Mouse (Mus musculus): ENCODE measurements at regions not wholly inside any gene's neighbourhood (a gene's known extent, or its start where the extent isn't known, plus 50 kb on each side); places are given as distances from the start of the nearest gene placed in this dataset.

DNA sequence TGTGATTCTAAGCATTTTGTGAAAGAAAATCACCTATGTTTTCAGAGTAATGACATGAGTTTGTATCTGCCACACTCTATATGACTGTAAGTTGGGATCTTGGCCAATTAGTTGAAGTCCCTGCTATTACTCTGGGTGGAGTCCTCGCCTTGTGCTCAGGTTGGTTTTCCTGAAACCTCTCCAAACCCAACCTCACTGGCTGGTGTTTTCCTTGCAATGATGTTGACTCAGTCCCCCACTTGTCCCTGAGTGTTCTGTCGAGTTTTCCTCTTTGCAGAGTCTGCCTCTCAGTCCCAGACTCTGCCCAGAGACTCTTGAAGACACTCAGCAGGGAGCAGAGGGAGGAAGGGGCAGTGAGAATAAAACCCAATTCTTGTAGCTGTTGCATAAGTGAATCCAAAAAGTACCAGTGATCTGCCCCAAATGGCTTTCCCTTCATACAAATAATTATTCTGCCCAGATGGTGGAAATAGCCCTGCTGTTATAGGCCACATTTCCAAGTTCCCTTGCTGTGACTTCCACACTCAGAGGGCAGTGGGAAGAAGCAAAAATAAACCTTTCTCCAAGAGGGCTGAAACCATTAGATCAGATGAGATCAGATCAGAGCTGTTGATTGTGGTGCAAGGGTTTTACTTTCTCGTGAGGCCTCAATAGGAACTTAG, 694.3 kb downstream of the Hs3st4 start:
- no peak for DNase-seq

DNA sequence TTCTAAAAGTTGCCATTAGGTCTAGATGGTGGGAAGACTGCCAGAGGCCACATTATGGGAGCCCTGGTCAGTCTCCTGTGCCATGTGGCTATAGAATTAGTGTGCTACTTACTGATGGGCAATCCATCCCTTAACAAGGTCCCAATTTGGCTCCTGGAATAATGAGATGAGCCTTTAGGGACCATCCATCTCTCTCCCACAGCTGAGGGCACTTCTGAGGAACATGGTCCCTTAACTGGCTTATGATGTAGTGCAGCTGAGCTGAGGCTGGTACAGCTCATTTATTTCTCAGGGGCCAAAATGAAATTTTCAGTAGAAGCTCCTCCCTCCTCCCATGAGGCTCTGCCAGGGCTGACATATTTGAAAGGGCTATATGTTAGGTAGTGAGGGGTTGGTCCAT, 697.9 kb downstream of the Hs3st4 start:
- no peak for DNase-seq

GRCm38 (mm10) chr7:124681212-124681611, 698.5 kb downstream of the Hs3st4 start:
- DNase-seq: peak; percentile 82

GRCm38 (mm10) chr7:124681820-124682219, 699.2 kb downstream of the Hs3st4 start:
- DNase-seq: peak; percentile 47

DNA sequence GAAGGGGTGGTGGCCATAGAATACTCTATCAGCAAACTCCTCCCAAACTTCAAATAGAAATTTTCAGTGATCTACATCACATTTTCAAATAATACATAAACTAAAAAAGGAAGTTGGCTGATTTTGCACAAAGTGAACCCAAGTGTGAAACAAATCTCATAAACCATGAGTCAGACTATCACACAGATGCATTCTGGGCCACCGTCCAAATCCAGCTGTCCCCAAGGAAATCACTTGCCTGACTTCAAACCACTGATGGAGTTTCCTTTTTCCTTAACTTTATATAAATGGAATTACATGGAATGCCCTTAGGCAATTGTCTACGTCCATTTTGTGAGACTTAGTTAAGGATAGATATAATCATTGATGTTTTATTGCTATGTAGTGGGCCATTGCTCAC, 702.8 kb downstream of the Hs3st4 start:
- DNase-seq: no peak

- peak; percentile 23 for DNase-seq
Observed at GRCm38 (mm10) chr7:124704163-124704824, 721.6 kb downstream of the Hs3st4 start.

GRCm38 (mm10) chr7:124707143-124707542, 724.5 kb downstream of the Hs3st4 start:
- DNase-seq: no peak

DNA sequence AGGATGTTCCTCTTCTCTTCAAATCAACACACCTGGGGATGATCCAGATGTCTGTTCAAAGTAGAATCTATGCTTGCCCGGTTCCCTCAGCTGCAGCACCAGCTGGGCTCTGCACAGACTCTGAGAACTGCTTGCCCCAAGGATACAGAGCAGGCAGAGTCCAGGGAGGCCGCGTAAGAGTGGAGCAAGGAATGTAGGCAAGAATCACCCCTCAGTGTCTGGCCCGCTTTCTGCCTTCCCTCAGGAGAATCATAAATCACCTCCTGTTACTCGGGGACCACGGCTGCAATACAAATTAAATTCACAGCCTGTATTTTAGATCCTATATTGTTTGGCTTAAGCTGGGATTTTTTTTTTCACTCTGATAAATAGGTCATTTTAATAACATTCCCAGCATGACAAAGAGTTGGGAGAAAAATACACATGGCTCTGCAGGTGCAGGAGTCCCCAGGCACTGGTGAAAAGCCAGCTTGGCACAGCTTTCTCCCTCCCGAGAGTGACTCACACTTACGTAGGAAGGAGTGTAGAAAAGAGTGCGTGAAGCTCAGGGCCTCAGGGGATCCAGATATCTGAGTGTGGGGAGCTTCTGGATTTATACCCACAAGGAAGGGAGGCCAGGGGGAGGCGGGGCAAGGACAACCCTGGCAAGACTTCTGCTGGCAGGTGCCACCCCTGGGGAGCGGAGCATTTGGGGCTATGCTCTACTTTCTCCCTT, 726.3 kb downstream of the Hs3st4 start:
- DNase-seq: peak; percentile 78

- DNase-seq: no peak
Observed at GRCm38 (mm10) chr7:124720927-124721326, 723.5 kb upstream of the Kdm8 start.

- DNase-seq: no peak
Observed at GRCm38 (mm10) chr7:124742086-124742485, 702.4 kb upstream of the Kdm8 start.

GRCm38 (mm10) chr7:124746321-124746720, 698.2 kb upstream of the Kdm8 start:
- no peak for DNase-seq

- peak; percentile 59 for DNase-seq
Observed at GRCm38 (mm10) chr7:124748396-124748795, 696.1 kb upstream of the Kdm8 start.

DNA sequence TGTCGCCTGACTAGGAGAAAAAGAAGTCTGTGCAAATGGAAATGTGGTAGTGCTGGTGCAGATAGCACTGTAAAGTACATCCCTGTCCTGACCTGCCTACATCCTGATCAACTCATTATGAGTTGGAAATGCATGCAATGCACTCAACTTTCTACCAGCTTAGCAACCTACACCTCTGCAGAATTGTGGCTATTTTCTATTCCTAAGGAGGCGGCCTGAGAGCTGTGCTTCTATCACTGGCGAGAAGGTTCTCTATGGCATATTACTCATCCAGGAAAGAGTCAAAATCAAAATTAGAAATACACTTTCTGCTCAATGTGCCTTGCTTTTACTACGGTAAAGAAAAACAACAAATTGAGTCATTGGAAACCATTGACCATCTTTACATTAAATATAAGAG, 685.4 kb upstream of the Kdm8 start:
- DNase-seq: no peak

- no peak for DNase-seq
Observed at GRCm38 (mm10) chr7:124777822-124778221, 666.7 kb upstream of the Kdm8 start.

DNA sequence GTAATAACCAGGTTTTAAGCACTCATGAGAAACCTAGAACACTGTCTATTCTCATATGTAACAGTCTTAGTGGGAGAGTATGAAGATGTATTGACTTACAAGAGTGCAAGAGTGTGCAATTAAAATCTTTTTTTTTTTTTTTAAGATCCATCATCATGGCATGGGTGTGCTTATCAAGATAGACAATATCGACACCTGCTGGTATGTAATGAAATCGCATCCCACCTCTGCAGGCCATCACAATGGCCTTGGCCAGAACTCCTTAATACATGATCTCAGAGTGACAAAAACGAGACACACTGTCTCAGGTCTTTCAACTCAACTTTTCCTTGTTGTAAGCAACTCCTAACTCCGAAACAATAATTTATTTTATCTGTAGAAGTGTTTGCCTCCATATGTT, 661.7 kb upstream of the Kdm8 start:
- DNase-seq: no peak

DNA sequence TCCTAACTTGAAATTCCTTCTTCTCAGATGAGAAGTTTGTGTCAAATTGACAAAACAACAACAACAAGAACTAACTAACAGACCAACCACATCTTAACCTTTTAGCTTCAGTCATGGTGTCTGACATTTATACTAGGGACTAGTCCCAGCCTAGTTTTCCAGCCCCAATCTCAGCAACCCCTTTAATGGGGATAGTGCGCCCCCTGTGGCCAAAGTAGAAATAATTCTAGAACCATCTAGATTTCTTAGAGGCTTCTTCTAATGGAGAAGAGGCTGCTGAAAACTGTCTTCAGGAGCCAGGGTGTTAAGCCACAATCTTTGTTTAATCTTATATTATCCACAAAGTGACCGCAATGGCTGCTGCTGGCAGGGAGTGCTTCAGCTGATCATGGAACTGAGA, 659.5 kb upstream of the Kdm8 start:
- DNase-seq: no peak

DNA sequence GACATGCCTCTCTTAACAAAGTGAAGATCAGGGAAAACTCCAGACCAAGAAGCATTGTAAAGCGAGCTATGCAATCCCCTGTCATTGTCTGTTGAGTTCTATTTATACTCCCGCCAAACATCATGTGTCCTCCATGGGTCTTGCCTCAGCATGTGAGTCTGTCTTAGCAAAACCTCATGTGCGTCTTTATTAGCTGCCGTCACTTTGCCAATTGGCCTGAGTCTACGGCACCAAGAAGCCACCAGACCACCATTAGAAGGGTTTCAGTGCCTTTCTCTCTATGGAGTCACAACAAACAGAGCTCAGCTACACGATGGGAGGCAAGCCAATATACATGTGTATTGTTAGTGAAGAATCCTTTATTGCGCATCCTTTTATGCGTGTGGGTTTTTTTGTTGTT, 658.6 kb upstream of the Kdm8 start:
- no peak for DNase-seq

- DNase-seq: peak; percentile 75
Observed at GRCm38 (mm10) chr7:124788781-124789180, 655.7 kb upstream of the Kdm8 start.

DNA sequence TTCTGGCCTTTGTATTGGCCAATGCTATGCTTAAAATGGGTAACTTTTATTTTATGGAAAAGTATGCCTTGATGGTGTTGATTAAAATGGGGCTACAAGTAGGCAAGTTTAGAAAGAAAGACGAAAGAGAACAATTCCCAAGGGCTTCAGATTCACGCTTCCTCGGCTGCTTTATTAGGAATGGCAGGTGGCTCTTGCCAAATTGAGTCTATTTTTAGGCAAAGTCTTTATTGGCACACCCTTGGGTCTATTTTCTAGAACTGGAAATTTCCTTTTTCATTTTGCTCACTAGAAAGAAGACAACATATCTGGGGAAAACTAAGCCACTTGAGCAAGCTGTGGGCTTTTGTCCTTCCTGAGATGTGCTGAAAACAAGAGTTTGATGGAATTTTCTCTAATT, 641.4 kb upstream of the Kdm8 start:
- DNase-seq: no peak

DNA sequence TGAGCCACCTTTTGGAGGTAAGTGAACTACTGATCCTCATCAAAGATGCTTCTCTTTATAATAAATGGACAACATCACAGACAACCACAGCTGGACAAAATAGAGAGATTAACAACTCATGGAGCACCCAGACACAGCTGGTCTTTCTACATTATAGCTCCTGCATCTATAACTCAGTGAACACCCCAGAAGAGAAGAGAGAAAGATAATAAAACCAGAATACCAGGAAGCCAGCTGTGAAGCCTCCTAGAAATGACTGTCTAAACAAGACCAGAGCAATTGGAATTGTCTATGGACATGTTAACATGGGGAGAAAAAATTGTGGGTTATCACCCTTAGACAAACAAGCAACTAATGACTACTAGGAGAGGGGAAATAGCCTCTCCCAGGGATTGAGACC, 609.8 kb upstream of the Kdm8 start:
- DNase-seq: no peak

DNA sequence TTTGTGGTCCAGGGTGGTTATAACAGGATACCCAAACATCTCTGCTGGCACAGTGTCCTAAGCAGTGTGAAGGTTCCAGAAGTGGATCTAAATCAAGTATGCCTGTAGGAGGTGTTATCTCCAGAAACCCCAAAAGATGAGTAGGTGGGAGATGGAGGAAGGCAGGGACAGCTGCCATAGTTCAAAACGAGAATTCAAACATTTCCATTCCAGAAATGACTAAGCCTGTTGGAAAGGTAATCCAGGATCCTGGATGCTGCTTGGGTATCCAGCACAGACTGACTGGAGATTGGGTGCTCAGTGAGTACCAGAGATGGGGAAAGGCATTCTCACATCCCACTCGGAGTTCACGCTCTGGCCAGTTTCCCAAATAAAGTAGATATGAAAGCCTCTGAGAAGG, 607.9 kb upstream of the Kdm8 start:
- DNase-seq: peak; percentile 18

DNA sequence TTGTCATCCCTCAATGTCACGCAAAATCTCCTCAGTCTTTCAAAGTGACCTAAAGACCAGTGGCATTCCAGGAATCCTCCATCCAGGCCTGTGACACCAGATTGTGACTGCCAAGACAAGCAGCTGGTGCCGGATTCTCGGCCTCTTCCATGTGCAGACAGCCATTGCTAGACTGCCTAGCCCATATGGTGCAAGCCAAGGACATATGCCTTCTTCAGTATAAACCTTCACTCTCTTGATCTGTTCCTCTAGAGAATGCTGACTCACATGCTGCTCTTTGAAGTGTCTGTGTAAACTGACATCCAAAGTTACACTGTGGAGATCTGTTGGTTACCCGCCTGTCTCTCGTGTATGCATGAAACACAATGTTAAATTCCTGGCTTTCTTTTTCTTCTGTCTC, 589.4 kb upstream of the Kdm8 start:
- peak; percentile 37 for DNase-seq

GRCm38 (mm10) chr7:124857106-124857505, 587.4 kb upstream of the Kdm8 start:
- no peak for DNase-seq

GRCm38 (mm10) chr7:124861397-124861796, 583.1 kb upstream of the Kdm8 start:
- DNase-seq: no peak

Data from right cerebral cortex, postnatal 25 days (tissue).